Mouse (Mus musculus) bone marrow, adult 2 months (tissue): ENCODE data around the gene Rel.

ENCODE experiments used
- CTCF ChIP-seq: fragments of 200-500 bp; IDR thresholded peaks from 2 replicates; pipeline ENCODE4 v1.5.1; 2011; ENCODE audit warnings: low read length, control low read depth; ENCODE audit not compliant: control insufficient read depth, insufficient read depth
- POLR2A ChIP-seq: fragments of 200-500 bp; IDR thresholded peaks from 2 replicates; pipeline ENCODE4 v1.6.1; 2011; ENCODE audit warnings: low read depth, mild to moderate bottlenecking, control low read depth, low read length, borderline replicate concordance; ENCODE audit not compliant: control insufficient read depth

- TF ChIP-seq POLR2A (no peak), CTCF (no peak)
These were observed 31.5 kb upstream of the Rel start for GRCm38 (mm10) chr11:23802256-23802655.
